In genomic region chr1:132511521-132511920, GRCm38 (mm10) we compare ENCODE assay signal across 9 mouse cellular contexts. TPM values are rescaled to one million over a fixed set of nuclear protein-coding genes. Genes with fewer than 3 reads are reported as not detected.
DNase-seq lines count a peak whose midpoint lies in the region; ATAC-seq and TF ChIP-seq lines count a peak whose summit lies in the region.
"Had no signal": no experiment of that assay in that cellular context is flagged by ENCODE, and none has a peak within 500 bp of the region (broad histone marks: within the 10 kb centered on the region; RNA-seq: fewer than 3 reads in every experiment).

No protein-coding gene starts in this region.

- no peak overlapping the region for H3K4me3 ChIP-seq in lung, embryonic 14.5 days (ENCODE audit: low read depth, low read length)
- no peak overlapping the region for H3K4me3 ChIP-seq in hindbrain, embryonic 13.5 days
- H3K4me3 ChIP-seq in myocyte: no peak overlapping the region
- no peak overlapping the region for H3K4me3 ChIP-seq in thymus, adult 2 months (ENCODE audit: control insufficient read depth, insufficient read depth, low read length)

- H3K27me3 ChIP-seq in lung, embryonic 14.5 days (ENCODE audit: insufficient read depth, low read length): no peaks in the 10 kb centered on the region
- no peaks in the 10 kb centered on the region for H3K27me3 ChIP-seq in hindbrain, embryonic 13.5 days
- H3K27me3 ChIP-seq in myocyte (ENCODE audit: control insufficient read depth, insufficient read depth, insufficient read length): peaks cover 30% of the 10 kb centered on the region
- no peaks in the 10 kb centered on the region for H3K27me3 ChIP-seq in thymus, adult 2 months (ENCODE audit: control insufficient read depth, insufficient read depth, low read length)

- no peak for TF ChIP-seq CTCF in lung, embryonic 14.5 days (IDR thresholded peaks at IDR 0.05; ENCODE audit: low read depth)
- no peak for TF ChIP-seq CTCF in thymus, adult 2 months (IDR thresholded peaks at IDR 0.05; ENCODE audit: borderline replicate concordance, control insufficient read depth, extremely low read depth, insufficient read depth, low read length, poor library complexity)

- H3K79me2 ChIP-seq in myocyte (ENCODE audit: control insufficient read depth, insufficient read depth): no peaks in the 10 kb centered on the region

- peak; percentile 34 for DNase-seq in lung, embryonic 14.5 days
- no peak for DNase-seq in lung, adult 18-20 months
- peak; percentile 38 to 53 for DNase-seq in cerebellum, postnatal 10 days
- DNase-seq in ovary, postnatal 10 days (ENCODE audit: low spot score): no peak
- no peak for DNase-seq in thymus, adult 2 months
- DNase-seq: right cerebral cortex, postnatal 4 days; thymus, adult 18-20 months had no signal

- H3K9ac ChIP-seq in lung, embryonic 14.5 days: no peak overlapping the region
- 0 out of 2 replicates have a peak overlapping the region, but pooled peaks have one; percentile 13 for H3K9ac ChIP-seq in hindbrain, embryonic 13.5 days

- H3K27ac ChIP-seq in lung, embryonic 14.5 days (ENCODE audit: low read depth): no peak overlapping the region
- peak overlapping the region; percentile 74 for H3K27ac ChIP-seq in hindbrain, embryonic 13.5 days
- no peak overlapping the region for H3K27ac ChIP-seq in thymus, adult 2 months (ENCODE audit: control insufficient read depth, insufficient read depth, low read length)

- whole genome bisulfite sequencing in lung, embryonic 14.5 days: 29% methylated on average over 8 of the region's 8 CpGs
- 51% methylated on average over 8 of the region's 8 CpGs for WGBS in hindbrain, embryonic 13.5 days
- WGBS in thymus, adult 2 months: 71% methylated on average over 8 of the region's 8 CpGs

- no peak overlapping the region for H3K4me2 ChIP-seq in lung, embryonic 14.5 days
- H3K4me2 ChIP-seq in hindbrain, embryonic 13.5 days: no peak overlapping the region
- no peak overlapping the region for H3K4me2 ChIP-seq in myocyte (ENCODE audit: low read depth)

- peaks cover 18% of the 10 kb centered on the region for H3K36me3 ChIP-seq in lung, embryonic 14.5 days (ENCODE audit: insufficient read depth)
- H3K36me3 ChIP-seq in hindbrain, embryonic 13.5 days: peaks cover 51% of the 10 kb centered on the region
- peaks cover 11% of the 10 kb centered on the region for H3K36me3 ChIP-seq in myocyte (ENCODE audit: control insufficient read depth, insufficient read depth)
- peaks cover 7% of the 10 kb centered on the region; the same call in 1 of the 2 replicates for H3K36me3 ChIP-seq in thymus, adult 2 months (ENCODE audit: control insufficient read depth, insufficient read depth, low read length)

- no peaks in the 10 kb centered on the region for H3K4me1 ChIP-seq in lung, embryonic 14.5 days (ENCODE audit: insufficient read depth)
- H3K4me1 ChIP-seq in hindbrain, embryonic 13.5 days (replicated peaks): peaks cover 13% of the 10 kb centered on the region
- no peaks in the 10 kb centered on the region for H3K4me1 ChIP-seq in thymus, adult 2 months (replicated peaks; ENCODE audit: control insufficient read depth, insufficient read depth, low read length)

- no peak overlapping the region for H3ac ChIP-seq in myocyte (ENCODE audit: control insufficient read depth, insufficient read length)

- no peaks in the 10 kb centered on the region for H3K9me3 ChIP-seq in lung, embryonic 14.5 days (ENCODE audit: low read depth, low read length)
- no peaks in the 10 kb centered on the region for H3K9me3 ChIP-seq in hindbrain, embryonic 13.5 days

- ATAC-seq in lung, embryonic 14.5 days (ENCODE audit: insufficient read depth): peak; percentile 43; the same call in 1 of the 2 replicates
- peak; percentile 29; the same call in 1 of the 2 replicates for ATAC-seq in hindbrain, embryonic 13.5 days (ENCODE audit: low FRiP score)

- no peak for TF ChIP-seq POLR2A in myocyte (IDR thresholded peaks at IDR 0.05; ENCODE audit: insufficient read length, low read depth)
- TF ChIP-seq POLR2A in thymus, adult 2 months (IDR thresholded peaks at IDR 0.05; ENCODE audit: control insufficient read depth, extremely low read depth, insufficient read depth, low read length, poor library complexity): no peak

TF ChIP-seq in myocyte, 11 proteins besides CTCF, POLR2A, EP300 and RAD21:
- TF ChIP-seq USF1 (IDR thresholded peaks at IDR 0.05; ENCODE audit: low read depth): no peak
- TF ChIP-seq TCF12 (IDR thresholded peaks at IDR 0.05; ENCODE audit: insufficient read depth, poor library complexity, severe bottlenecking): no peak
- no peak for TF ChIP-seq REST (IDR thresholded peaks at IDR 0.05; ENCODE audit: insufficient read depth, insufficient read length)
- TF ChIP-seq MYOD1 (IDR thresholded peaks at IDR 0.05; ENCODE audit: control insufficient read depth in 1 of 3, insufficient read length in 2 of 3, low read depth in 2 of 3): no peak
- TF ChIP-seq MYOG (IDR thresholded peaks at IDR 0.05; ENCODE audit: control insufficient read depth in 1 of 3, insufficient read depth in 1 of 3, insufficient read length in 2 of 3, low read depth in 2 of 3): no peak
- TF ChIP-seq POLR2AphosphoS2 (IDR thresholded peaks at IDR 0.05; ENCODE audit: insufficient read length, low read depth): peak; percentile 4
- TF ChIP-seq MAX (IDR thresholded peaks at IDR 0.05; ENCODE audit: low read depth): no peak
- TF ChIP-seq CEBPB (IDR thresholded peaks at IDR 0.05; ENCODE audit: insufficient read depth, poor library complexity, severe bottlenecking): no peak

RNA-seq across cellular contexts. Expression of gene Tmem81, which starts 5.5 kb away (rescaled TPM):
- 1.3 and 2.7 TPM in 2 replicates for polyA plus RNA-seq in lung, embryonic 14.5 days (2014; fragmentation: Nextera tagmentation; extraction: Ambion mirVana)
- 0.97 and 1.0 TPM in 2 replicates for polyA plus RNA-seq in hindbrain, embryonic 13.5 days (2015; fragmentation: Nextera tagmentation; extraction: Ambion mirVana)
- 1.9 TPM for polyA plus RNA-seq in myocyte (2012; fragmentation: generic; extraction: Trizol)
- 4.9 and 5.5 TPM in 2 replicates for polyA plus RNA-seq in thymus, adult 2 months (2012; rRNA removed)

RNA-seq across cellular contexts. Expression of gene Cntn2, which starts 31.5 kb away (rescaled TPM):
- polyA plus RNA-seq in lung, embryonic 14.5 days (2014; fragmentation: Nextera tagmentation; extraction: Ambion mirVana): 0.65 and 0.72 TPM in 2 replicates
- polyA plus RNA-seq in hindbrain, embryonic 13.5 days (2015; fragmentation: Nextera tagmentation; extraction: Ambion mirVana): 57.6 and 67.5 TPM in 2 replicates
- polyA plus RNA-seq in myocyte (2012; fragmentation: generic; extraction: Trizol): not detected
- polyA plus RNA-seq in thymus, adult 2 months (2012; rRNA removed): 0.80 and 0.91 TPM in 2 replicates

RNA-seq across cellular contexts. Expression of gene Rbbp5, which starts 34.4 kb away (rescaled TPM):
- polyA plus RNA-seq in lung, embryonic 14.5 days (2014; fragmentation: Nextera tagmentation; extraction: Ambion mirVana): 46.1 and 47.5 TPM in 2 replicates
- 47.8 and 48.0 TPM in 2 replicates for polyA plus RNA-seq in hindbrain, embryonic 13.5 days (2015; fragmentation: Nextera tagmentation; extraction: Ambion mirVana)
- polyA plus RNA-seq in myocyte (2012; fragmentation: generic; extraction: Trizol): 27.3 TPM
- polyA plus RNA-seq in thymus, adult 2 months (2012; rRNA removed): 33.1 TPM in 2 replicates

Comparison
In these comparisons a context has a peak if more than half of its experiments do, and no peak if none do; other contexts are left out.
1. DNase-seq: peak in lung, embryonic 14.5 days (single experiment) and cerebellum, postnatal 10 days (2 of 2); none in lung, adult 18-20 months (0 of 2), ovary, postnatal 10 days (single experiment) and thymus, adult 2 months (single experiment).
2. RNA of gene Cntn2, which starts 31.5 kb away (polyA plus RNA-seq): 57.6 to 67.5 TPM in hindbrain, embryonic 13.5 days; 0.80 to 0.91 TPM in thymus, adult 2 months, 0.65 to 0.72 TPM in lung, embryonic 14.5 days and not detected in myocyte (single experiment); every median in the first group is over 10 times any median in the second.